Mouse (Mus musculus): ENCODE data around the gene Exosc3.
"Not testable (repeated sequence)": the region's sequence is repeated elsewhere in the genome, so short reads cannot be mapped to it uniquely, and the experiment has no call there.

Exosc3 gene

DNA sequence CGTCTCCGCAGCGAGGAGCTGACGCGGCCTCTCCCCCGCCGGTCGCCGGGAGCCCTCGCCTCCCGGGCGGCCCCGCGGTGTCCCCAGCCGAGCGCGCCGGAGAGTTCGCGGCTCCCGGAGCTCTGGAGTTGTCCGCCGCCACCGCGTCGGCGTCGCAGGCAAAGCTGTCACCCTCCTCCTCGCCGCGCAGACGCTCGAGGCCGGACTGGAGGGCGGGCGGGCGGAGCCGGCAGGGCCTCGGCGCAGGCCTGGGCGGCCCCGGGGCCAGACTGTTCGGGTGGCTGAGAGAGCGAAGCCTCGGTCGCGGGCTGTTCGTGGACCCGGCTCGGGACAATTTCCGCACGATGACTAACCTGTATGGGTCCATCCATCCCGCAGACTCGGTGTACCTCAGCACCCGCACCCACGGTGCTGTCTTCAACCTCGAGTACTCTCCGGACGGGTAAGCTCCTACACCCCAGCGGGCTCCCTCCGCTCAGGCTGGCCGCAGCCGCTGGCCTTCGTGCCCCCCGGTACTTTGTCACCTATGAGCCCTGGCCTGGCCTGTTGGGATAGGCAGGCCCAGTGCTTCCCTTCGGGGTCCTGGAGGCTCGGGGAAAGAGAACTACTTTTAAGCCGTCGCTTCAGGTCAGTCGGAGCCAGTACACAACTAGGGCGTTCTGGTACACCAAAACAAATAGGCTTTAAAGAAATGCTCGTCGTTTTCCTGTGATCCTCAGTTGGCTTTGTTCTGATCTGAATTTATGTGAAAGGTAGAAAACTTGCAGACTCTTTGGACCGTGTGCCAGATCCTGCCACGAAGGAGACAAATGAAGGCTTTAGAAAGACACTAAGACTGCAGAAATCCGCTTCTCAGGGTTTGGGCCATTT lies at the start of gene Exosc3:
Gene Exosc3 (minus strand): TSS at position 447 of the 870 bp plus-strand sequence.
- DNase-seq (ENCODE audit: low read depth, low spot score) = no peak

DNA sequence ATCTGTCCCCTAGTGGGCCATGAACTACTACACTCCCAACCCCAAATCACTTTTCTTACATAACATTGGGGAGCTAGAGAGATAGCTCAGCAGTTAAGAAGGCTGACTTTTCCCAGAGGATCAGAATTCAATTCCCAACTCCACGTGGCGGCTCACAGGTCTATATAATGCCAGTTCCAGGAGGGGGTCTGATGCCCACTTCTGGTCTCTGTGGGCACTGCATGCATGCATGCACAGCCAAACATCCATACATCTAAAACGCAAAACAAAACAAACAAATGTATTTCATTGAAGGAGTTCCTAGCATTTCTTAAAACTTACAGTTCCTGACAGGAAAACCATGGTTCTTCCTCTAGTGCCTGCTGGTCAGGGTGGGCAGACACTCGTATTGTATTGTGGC lies 49.6 kb upstream of the Exosc3 start:
- no peak for DNase-seq (ENCODE audit: low read depth, low spot score)

- DNase-seq (ENCODE audit: low read depth, low spot score) = not testable (repeated sequence)
Observed at GRCm38 (mm10) chr4:45387296-45387695, 44.8 kb upstream of the Exosc3 start.

DNA sequence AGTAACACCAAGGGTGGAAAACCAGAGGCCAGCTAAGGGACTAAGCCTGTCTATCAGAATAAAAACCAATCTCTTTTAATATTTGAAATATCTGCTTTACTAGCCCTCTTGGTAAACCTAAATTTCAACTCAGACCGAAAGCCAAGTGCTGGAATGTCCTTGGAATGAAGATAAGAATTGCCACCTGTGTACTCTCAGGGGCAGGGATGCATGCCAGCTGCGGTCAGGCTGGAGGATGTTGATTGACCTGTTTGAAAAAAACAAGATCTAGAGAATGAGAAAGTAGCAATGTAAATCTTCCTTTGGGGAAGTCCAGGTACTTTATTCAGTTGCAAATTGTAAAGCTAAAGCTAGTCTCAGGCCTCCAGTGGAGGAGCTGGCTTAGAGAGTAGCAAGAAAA lies 39.6 kb upstream of the Exosc3 start:
- DNase-seq (ENCODE audit: low read depth, low spot score) = not testable (repeated sequence)

GRCm38 (mm10) chr4:45380903-45381580 lies 38.5 kb upstream of the Exosc3 start:
- DNase-seq (ENCODE audit: low read depth, low spot score) = not testable (repeated sequence)

DNA sequence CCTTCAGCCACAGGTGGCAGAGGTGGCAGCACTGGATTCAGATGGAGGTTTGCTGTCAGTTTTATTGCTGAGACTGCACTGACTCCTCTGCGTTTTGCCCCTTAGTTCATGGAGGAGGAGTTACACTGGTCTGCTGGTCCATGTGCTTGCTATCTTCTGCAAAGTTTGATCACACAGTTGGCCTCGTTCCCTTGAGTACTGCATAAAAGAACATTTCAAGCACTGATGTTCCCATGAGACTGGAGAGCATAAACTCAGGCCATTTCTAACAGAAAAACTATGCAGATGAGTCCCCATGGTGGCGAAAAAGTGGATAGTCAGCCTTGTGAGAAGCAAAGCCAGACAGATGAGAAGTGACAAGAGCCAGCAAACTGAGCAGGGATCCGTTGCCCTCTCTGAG lies 34.0 kb upstream of the Exosc3 start:
- DNase-seq (ENCODE audit: low read depth, low spot score) = no peak

DNA sequence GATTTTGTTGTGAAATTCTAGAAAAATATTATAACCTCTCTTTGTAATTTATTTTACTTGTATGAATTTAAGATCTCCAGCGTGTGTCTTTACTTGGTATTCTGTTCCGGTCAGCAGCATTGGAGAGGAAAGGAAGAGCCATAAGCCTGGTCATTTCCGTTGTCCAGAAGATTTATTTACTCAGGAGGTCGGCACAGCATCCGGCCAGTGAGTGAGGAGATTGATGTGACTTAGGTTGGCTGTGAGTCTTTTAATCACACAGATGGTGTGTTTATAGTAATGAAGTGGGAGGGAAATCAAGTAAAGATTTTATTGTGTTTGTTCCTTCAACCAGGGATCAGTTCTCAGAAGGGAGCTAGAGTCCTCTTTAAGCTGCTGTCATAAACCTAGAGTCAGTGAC lies 32.3 kb upstream of the Exosc3 start:
- no peak for DNase-seq (ENCODE audit: low read depth, low spot score)

DNA sequence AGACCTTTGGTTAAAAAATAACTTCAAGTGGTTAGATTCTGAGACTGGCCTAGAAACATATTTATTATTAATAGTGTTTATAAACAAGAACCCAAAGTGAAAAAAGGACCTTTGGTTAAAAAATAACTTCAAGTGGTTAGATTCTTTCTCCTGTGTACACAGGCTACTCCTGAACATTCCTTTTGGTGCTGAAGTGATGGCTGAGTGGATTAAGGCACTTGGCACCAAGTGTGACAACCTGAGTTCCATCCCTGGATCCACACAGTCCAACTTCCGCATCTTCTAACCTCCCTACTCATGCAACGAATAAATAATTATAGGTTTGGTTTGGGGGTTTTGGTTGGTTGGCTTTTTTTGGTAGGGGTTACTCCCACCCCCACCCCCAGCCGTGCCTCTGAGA lies 28.7 kb upstream of the Exosc3 start:
- no peak for DNase-seq (ENCODE audit: low read depth, low spot score)

DNA sequence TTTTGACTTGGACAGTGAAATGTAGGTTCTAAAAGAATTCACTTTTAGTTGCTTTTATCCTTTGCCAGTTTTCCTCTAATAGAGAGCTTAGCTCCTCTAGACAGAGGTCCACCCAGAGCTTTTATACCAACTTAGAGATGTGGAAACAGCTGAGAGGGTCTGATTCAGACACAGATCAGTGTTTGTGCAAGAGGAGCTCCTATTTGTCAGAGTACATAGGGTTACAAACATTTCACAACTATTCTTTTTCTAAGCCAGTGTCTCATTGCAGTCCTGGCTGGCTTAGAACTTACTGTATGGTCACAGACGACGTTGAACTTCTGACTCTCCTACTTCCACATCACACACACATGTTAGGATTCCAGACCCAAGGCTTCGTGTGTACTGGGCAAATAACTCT lies 14.1 kb upstream of the Exosc3 start:
- DNase-seq (ENCODE audit: low read depth, low spot score) = no peak

DNA sequence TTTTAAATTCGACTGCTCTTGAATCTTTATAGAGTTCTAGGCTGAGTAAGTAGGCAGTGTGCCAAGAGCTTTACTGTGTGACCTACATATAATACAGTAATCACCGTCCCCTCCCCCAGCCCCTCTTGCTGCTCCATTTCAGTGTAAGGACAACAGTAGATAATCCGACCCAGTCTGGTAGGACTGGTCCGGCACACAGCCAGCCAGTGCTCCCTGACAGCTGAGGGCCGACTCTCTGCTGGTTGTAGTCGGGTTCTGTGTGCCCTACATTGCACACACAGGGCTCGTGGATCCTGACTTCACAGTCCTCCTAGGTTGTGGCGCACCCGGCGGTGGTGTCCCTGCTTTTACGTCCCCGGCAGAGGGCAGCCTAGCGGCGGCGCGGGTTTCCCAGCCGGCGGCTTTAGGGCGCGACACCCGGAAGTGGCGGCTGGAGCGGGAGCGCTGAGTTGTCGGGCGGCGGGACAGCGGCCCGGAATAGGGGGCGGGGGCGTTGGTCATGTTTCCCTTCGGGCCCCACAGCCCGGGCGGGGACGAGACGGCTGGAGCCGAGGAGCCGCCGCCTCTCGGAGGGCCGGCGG lies 773 bp downstream of the Exosc3 start, which contains the start of gene Dcaf10:
Gene Dcaf10 (plus strand): TSS at position 433 of the 581 bp plus-strand sequence.
- DNase-seq (ENCODE audit: low read depth, low spot score) = peak; percentile 94

GRCm38 (mm10) chr4:45341226-45341625 lies 1.3 kb downstream of the Exosc3 start:
- DNase-seq (ENCODE audit: low read depth, low spot score) = peak; percentile 7

- DNase-seq (ENCODE audit: low read depth, low spot score) = no peak
Observed at GRCm38 (mm10) chr4:45332466-45332865, 10.1 kb downstream of the Exosc3 start.

- no peak for DNase-seq (ENCODE audit: low read depth, low spot score)
Observed at GRCm38 (mm10) chr4:45331139-45331538, 11.4 kb downstream of the Exosc3 start.

- DNase-seq (ENCODE audit: low read depth, low spot score) = peak; percentile 83
Observed at GRCm38 (mm10) chr4:45320159-45320816, 22.2 kb downstream of the Exosc3 start.

DNA sequence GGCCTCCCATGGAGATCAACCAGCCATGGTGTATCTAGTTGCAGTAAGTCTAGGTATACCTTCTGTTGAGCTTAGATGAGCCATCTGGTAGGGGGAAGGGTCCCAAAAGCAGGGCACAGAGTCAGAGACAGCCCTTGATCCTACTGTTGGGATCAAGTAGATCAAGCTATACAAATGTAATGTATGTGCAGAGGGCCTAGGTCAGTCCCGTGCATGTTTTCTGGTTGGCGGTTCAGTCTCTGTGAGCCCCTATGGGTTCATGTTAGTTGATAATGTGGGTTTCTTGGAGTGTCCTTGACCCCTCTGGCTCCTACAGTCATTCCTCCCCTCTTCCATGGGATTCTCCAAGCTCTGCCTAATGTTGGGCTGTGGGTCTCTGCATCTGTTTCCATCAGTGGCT lies 31.5 kb downstream of the Exosc3 start:
- DNase-seq (ENCODE audit: low read depth, low spot score) = no peak

DNA sequence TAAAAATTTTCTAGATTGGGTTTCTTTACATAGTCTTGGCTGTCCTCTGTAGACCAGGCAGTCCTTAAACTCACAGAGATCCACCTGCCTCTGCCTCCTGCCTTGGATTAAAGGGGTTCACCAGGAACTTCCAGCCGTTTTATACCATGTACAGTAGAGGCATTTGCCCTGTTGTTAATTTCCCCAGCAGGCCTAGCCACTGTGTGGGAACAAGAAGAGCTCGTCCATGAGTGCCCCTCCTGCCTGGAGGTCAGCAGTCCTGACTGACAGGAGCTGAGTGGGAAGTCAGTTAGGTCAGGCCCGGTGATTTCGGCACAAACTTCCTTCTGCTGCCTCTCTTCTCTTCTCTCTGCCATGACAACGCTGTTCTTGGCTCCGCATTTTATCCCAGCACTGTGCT lies 33.9 kb downstream of the Exosc3 start:
- DNase-seq (ENCODE audit: low read depth, low spot score) = no peak

DNA sequence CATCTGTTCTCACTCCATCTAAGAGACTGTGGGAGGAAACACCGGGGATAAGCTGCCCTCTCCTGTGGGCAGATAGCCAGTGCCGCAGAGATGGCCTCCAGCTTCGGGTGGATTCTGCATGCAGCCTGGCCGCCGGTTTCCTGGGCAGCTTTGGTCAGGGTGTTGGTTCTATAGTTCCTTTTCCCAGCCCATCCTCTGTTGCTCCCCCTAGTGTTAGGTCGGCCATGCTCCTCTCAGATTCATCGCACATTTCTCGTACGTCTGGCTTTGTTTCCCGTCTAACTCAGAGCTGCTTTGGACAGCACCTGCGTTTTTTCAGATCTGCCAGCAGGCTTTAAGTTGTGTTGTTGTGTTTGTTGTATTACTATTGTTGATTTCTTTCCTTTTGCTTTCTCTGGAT lies 34.5 kb downstream of the Exosc3 start:
- DNase-seq (ENCODE audit: low read depth, low spot score) = peak; percentile 32

- DNase-seq (ENCODE audit: low read depth, low spot score) = no peak
Observed at GRCm38 (mm10) chr4:45305536-45305935, 37.0 kb downstream of the Exosc3 start.

GRCm38 (mm10) chr4:45296662-45297564 lies 45.6 kb downstream of the Exosc3 start, which contains the start of gene Trmt10b:
Gene Trmt10b, plus strand, starts transcription at chr4:45297127.
- peak; percentile 92 for DNase-seq (ENCODE audit: low read depth, low spot score)

DNA sequence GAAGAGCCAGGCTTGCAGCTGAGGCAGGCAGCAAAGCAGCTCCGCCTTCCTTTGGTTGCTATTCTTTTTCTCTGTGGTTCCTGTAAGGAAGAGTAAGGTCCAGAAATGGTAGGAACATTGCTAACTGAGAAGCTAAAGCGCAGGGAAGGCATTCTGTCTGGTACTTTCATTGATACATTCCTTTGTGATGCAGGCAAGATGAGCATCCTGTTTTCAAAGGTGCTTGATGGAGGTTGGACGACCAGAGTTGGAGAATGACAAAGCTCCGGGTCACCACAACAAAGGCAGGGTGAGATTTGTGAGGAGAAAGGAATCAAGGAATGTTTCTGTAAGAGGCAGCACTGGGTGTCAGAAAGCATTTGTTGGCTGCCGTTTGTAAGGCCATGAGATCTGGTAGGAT lies 54.6 kb downstream of the Exosc3 start:
- DNase-seq (ENCODE audit: low read depth, low spot score) = no peak

DNA sequence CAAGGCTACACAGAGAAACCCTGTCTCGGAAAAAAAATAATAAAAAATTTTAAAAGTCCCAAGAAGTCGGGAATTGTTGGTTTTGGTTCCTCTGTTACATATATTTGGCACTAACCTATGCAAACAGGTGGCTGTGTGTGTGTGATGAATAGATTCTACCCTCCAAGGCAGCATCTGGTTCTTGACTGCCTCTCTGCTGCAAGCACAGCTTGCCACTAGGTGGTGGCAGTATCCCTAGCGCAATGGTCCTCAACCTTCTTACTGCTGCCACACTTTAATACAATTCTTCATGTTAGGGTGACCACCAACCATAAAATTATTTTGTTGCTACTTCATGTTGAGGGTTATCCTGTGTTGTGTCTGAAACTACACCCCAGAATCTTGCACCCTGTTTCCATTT lies 56.2 kb downstream of the Exosc3 start:
- peak; percentile 39 for DNase-seq (ENCODE audit: low read depth, low spot score)
